Mouse (Mus musculus) heart, adult 2 months (tissue): Measurements from ENCODE around the gene Dnajb13. TPM values are rescaled to one million over a fixed set of nuclear protein-coding genes. Genes with fewer than 3 reads are reported as not detected.
A peak's percentile ranks its signal among the peaks of the same experiment; 100 is the strongest.

Source experiments
- DNase-seq, 2 experiments: peaks; one replicate each; pipeline ENCODE4 v3.0.0; 2021
- H3K27ac ChIP-seq: fragments of 200-600 bp; 2 replicates; pipeline ENCODE4 v1.8.1; 2022
- H3K27me3 ChIP-seq: fragments of 200-500 bp; 2 replicates; pipeline ENCODE4 v1.6.1; 2012; ENCODE audit warnings: mild to moderate bottlenecking, low read length, inconsistent platforms, mixed read lengths; ENCODE audit not compliant: control insufficient read depth, insufficient read depth
- H3K36me3 ChIP-seq: fragments of 200-500 bp; 2 replicates; pipeline ENCODE4 v1.6.1; 2012; ENCODE audit warnings: low read length, inconsistent platforms; ENCODE audit not compliant: control insufficient read depth, insufficient read depth
- H3K4me1 ChIP-seq: fragments of 200-500 bp; 2 replicates; pipeline ENCODE4 v1.6.1; 2011; ENCODE audit warnings: low read length; ENCODE audit not compliant: control insufficient read depth, insufficient read depth
- H3K4me3 ChIP-seq: fragments of 200-600 bp; 2 replicates; pipeline ENCODE4 v1.8.1; 2022
- H3K79me2 ChIP-seq: fragments of 200-500 bp; replicated peaks from 2 replicates; pipeline ENCODE4 v1.6.1; 2012; ENCODE audit warnings: mild to moderate bottlenecking, inconsistent platforms, low read length, moderate library complexity, mixed read lengths; ENCODE audit not compliant: control insufficient read depth, insufficient read depth
- H3K9ac ChIP-seq: fragments of 200-500 bp; 2 replicates; pipeline ENCODE4 v1.6.1; 2012; ENCODE audit warnings: low read depth, mild to moderate bottlenecking, control low read depth, inconsistent platforms, low read length, mixed read lengths
- CTCF ChIP-seq: fragments of 200-600 bp; IDR thresholded peaks from 2 replicates; pipeline ENCODE4 v1.8.1; 2022; ENCODE audit warnings: antibody characterized with exemption, mild to moderate bottlenecking, moderate library complexity
- EP300 ChIP-seq: fragments of 200-500 bp; IDR thresholded peaks from 2 replicates; pipeline ENCODE4 v1.6.1; 2011; ENCODE audit warnings: low read depth, low read length, control low read depth; ENCODE audit not compliant: insufficient read depth
- POLR2A ChIP-seq: fragments of 200-500 bp; IDR thresholded peaks from 2 replicates; pipeline ENCODE4 v1.6.1; 2011; ENCODE audit warnings: mild to moderate bottlenecking, low read depth, low read length, control low read depth; ENCODE audit not compliant: insufficient read depth
- WGBS: fragments of 180-500 bp; shearing (Covaris S2); methylation state at CpG from one replicate; pipeline ENCODE4 v1.1.7; 2018; 5-methylcytosine and 5-hydroxymethylcytosine counted together
- intact Hi-C: fragments of 180-260 bp; cut with DNase I; formaldehyde crosslinking; loops from one replicate; pipeline ENCODE4 v1.15.1; 2025
- polyA plus RNA-seq: library from polyadenylated mRNA; depleted of rRNA; stranded (reverse); fragments of >200 nt; gene quantifications from 2 replicates; pipeline ENCODE4 v1.2.3, GENCODE M21; 2012
- total RNA-seq, 2 experiments: library from RNA; stranded (reverse); gene quantifications; 2 replicates each; pipeline ENCODE4 v1.2.3; 2021

The Dnajb13 gene
- total and polyA plus RNA-seq, 3 experiments: 1.2 TPM; not detected in 2

DNA sequence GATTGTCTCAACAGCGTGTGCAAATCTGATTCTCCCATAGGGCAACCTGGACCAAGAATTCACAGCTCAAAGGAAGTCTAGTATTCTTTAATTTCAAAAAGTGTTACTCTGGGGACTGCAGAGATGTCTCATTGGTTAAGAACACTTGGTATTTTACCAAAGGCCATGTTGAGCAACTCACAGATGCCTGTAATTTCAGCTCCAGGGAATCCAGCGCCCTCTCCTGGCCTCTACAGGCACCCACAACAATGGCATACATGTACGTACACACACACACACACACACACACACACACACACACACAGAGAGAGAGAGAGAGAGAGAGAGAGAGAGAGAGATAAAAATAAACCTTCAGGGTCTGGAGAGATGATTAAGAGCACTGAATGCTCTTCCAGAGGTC lies 7.5 kb upstream of the Dnajb13 start:
- Histone ChIP-seq H3K27ac (no peak overlapping the region), H3K4me1 (no peaks in the 10 kb centered on the region; the same call in 1 of the 2 replicates), H3K27me3 (no peaks in the 10 kb centered on the region), H3K36me3 (no peaks in the 10 kb centered on the region), H3K79me2 (no peaks in the 10 kb centered on the region), H3K9ac (no peak overlapping the region), H3K4me3 (no peak overlapping the region)
- no peak for DNase-seq
- 59% methylated on average over 3 of the region's 3 CpGs for WGBS
- intact Hi-C loops: loop anchor here (10.0 kb wide), 1 partner anchor 273 kb away; no protein-coding TSS in a partner anchor
- no peak for TF ChIP-seq POLR2A
- TF ChIP-seq CTCF: no peak
- no peak for TF ChIP-seq EP300

GRCm38 (mm10) chr7:100520663-100521285 lies 6.0 kb upstream of the Dnajb13 start:
- peak; percentile 75 to 88 for DNase-seq
- no peaks in the 10 kb centered on the region for H3K79me2 ChIP-seq
- no peaks in the 10 kb centered on the region for H3K36me3 ChIP-seq
- no peak overlapping the region for H3K4me3 ChIP-seq
- H3K9ac ChIP-seq: no peak overlapping the region
- no peak overlapping the region for H3K27ac ChIP-seq
- no peaks in the 10 kb centered on the region; the same call in 1 of the 2 replicates for H3K4me1 ChIP-seq
- WGBS: 16% methylated on average over 10 of the region's 10 CpGs
- intact Hi-C loops: loop anchor here (1.0 to 10.0 kb wide), 4 partner anchors 116 to 274 kb away; no protein-coding TSS in a partner anchor
- no peaks in the 10 kb centered on the region for H3K27me3 ChIP-seq
- TF ChIP-seq CTCF (0 out of 2 replicates have a peak, but pooled peaks have one; percentile 99), EP300 (peak; percentile 90), POLR2A (no peak)

GRCm38 (mm10) chr7:100520204-100520603 lies 5.4 kb upstream of the Dnajb13 start:
- no peak overlapping the region for H3K4me3 ChIP-seq
- H3K27ac ChIP-seq: no peak overlapping the region
- H3K79me2 ChIP-seq: no peaks in the 10 kb centered on the region
- intact Hi-C loops: loop anchor here (1.0 to 10.0 kb wide), 4 partner anchors 117 to 275 kb away; no protein-coding TSS in a partner anchor
- no peaks in the 10 kb centered on the region; the same call in 1 of the 2 replicates for H3K4me1 ChIP-seq
- no peak for DNase-seq
- TF ChIP-seq EP300 (no peak), POLR2A (no peak), CTCF (no peak)
- no peaks in the 10 kb centered on the region for H3K36me3 ChIP-seq
- H3K9ac ChIP-seq: no peak overlapping the region
- H3K27me3 ChIP-seq: no peaks in the 10 kb centered on the region
- 57% methylated on average over 7 of the region's 7 CpGs for WGBS

DNA sequence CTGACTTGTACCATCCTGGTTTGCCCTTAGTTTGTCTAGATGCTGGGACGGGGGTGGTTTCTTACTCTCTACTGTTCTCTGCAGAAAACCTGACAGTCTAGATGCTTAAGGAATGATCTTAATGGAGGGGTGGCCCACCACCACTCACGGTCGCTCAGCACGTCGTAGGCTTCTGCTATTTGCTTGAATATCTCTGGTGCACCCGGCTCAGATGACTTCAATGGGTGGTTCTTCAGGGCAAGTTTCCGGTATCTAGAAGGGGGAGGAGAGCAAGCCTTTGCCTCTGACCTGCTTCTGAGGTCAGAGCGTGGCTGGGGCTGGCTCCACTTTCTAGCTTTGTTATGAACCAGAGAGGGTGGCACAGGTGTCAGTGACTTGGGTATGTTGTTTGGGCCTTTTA lies 3.2 kb downstream of the Dnajb13 start:
- no peak for TF ChIP-seq POLR2A
- TF ChIP-seq CTCF: no peak
- TF ChIP-seq EP300: no peak
- no peak overlapping the region for H3K4me3 ChIP-seq
- no peaks in the 10 kb centered on the region for H3K4me1 ChIP-seq
- DNase-seq: no peak
- no peaks in the 10 kb centered on the region for H3K27me3 ChIP-seq
- WGBS: 58% methylated on average over 8 of the region's 8 CpGs
- H3K27ac ChIP-seq: no peak overlapping the region
- no peaks in the 10 kb centered on the region for H3K79me2 ChIP-seq
- H3K36me3 ChIP-seq: no peaks in the 10 kb centered on the region
- no peak overlapping the region for H3K9ac ChIP-seq
- intact Hi-C loops: no loop called here

DNA sequence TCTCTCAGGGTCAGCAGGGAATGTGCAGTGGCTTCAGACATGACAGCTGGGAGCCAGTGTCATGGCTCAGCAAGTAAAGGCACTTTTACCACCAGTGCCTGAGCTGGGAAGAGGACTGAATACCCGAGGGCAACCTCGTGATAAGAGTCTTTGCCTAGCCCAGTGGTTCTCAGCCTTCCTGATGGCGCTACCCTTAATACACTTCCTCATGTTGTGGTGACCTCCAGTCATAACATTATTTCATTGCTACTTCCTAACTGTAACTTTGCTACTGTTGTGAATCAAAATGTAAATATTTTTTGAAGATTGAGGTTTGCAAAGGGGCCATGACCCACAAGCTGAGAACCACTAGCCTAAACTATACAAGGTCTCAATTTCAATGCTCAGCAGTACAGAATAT lies 6.1 kb downstream of the Dnajb13 start:
- intact Hi-C loops: no loop called here
- Histone ChIP-seq H3K9ac (no peak overlapping the region), H3K4me1 (no peaks in the 10 kb centered on the region), H3K27ac (no peak overlapping the region), H3K36me3 (no peaks in the 10 kb centered on the region), H3K4me3 (no peak overlapping the region), H3K79me2 (no peaks in the 10 kb centered on the region), H3K27me3 (no peaks in the 10 kb centered on the region)
- TF ChIP-seq CTCF: no peak
- no peak for TF ChIP-seq EP300
- no peak for TF ChIP-seq POLR2A
- DNase-seq: no peak
- WGBS: 52% methylated on average over 3 of the region's 3 CpGs

DNA sequence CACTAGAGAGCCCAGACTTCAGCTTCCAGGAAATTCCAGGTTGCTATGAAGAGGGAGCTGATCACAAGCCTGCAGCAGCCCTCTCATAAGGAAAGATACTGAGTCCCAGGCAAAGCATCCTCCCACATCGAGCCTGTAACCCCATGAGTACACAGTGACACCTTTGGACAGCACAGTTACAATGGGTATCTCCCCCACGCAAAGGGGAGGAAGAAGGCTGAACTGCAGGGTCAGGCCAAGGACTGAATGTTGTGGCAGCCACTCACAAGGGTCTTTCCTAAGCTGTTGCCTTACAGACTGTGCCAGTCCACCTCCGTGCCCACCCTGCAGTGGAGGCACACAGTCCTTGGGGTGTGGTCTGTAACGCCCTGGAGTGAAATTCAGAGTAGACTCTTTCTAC lies 8.3 kb downstream of the Dnajb13 start:
- 56% methylated on average over 4 of the region's 4 CpGs for WGBS
- intact Hi-C loops: no loop called here

More for the DNA sequence above, 8.3 kb downstream of the Dnajb13 start:
- Histone ChIP-seq H3K36me3 (no peaks in the 10 kb centered on the region), H3K79me2 (no peaks in the 10 kb centered on the region), H3K27ac (no peak overlapping the region), H3K4me3 (no peak overlapping the region), H3K27me3 (no peaks in the 10 kb centered on the region), H3K4me1 (peaks cover 2% of the 10 kb centered on the region; the same call in 1 of the 2 replicates), H3K9ac (no peak overlapping the region)
- TF ChIP-seq EP300: no peak
- no peak for TF ChIP-seq CTCF
- no peak for TF ChIP-seq POLR2A
- no peak for DNase-seq
